Mouse (Mus musculus) urinary bladder, postnatal 14 days (tissue): Measurements from ENCODE around the gene Ppm1a.

ENCODE experiments used
- DNase-seq: peaks from one replicate; pipeline ENCODE4 v3.0.0; 2021; ENCODE audit warnings: low spot score

Gene Ppm1a

DNA sequence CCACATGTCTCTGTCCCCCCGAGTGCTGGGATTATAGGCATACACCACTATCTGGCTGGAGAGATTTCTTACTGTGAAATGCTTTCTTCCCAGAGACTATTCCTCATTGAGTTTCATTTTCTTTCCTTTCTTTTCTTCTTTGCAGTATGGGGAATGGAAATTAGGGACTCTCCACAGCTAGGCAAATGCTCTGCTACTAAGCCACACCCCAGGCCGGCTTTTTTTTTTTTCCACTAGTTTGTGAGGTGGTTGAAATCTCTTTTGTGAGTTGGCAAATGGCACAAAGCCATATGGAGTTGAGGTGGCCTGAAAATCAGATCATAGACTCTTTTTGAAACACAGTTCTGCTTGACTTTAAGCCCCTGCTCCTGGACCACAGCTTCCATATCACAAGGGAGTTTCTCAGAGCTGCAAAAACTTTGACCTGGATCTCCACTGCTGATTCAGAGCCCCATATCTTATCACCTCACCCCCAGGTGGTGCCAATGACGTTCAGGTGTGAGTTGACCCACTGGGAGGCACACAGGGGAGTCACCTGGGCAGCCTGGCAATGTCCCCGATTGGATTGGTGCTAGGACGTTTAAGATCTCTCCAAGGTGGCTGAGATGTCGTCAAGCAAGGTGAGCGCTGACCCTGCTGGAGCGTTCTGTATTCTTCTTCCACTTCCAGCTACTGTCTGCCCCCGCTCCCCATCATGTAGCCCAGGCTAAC is 71.7 kb downstream of the Ppm1a start:
- DNase-seq, result no peak

DNA sequence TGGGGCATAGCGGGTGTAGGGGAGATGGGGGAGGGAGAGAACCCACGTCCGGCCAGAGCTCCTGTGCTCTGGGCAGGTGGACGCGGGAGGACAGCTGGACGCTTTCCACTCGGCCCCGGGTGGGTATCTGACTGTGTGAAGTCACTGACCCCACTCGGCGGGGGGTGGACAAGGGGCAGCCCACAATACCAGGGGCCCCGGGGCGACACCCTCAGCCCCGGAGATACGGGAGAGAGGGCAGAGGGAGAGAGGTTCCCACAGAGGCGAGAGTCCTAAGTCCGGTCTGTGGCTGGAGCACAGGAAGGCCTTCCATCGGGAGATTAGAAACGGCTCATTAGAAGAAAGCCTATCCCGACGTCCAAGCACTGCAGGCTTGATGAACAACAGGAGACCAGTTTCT is 72.5 kb downstream of the Ppm1a start:
- no peak for DNase-seq

- no peak for DNase-seq
These were observed 73.1 kb downstream of the Ppm1a start for GRCm38 (mm10) chr12:72830317-72830716.

DNA sequence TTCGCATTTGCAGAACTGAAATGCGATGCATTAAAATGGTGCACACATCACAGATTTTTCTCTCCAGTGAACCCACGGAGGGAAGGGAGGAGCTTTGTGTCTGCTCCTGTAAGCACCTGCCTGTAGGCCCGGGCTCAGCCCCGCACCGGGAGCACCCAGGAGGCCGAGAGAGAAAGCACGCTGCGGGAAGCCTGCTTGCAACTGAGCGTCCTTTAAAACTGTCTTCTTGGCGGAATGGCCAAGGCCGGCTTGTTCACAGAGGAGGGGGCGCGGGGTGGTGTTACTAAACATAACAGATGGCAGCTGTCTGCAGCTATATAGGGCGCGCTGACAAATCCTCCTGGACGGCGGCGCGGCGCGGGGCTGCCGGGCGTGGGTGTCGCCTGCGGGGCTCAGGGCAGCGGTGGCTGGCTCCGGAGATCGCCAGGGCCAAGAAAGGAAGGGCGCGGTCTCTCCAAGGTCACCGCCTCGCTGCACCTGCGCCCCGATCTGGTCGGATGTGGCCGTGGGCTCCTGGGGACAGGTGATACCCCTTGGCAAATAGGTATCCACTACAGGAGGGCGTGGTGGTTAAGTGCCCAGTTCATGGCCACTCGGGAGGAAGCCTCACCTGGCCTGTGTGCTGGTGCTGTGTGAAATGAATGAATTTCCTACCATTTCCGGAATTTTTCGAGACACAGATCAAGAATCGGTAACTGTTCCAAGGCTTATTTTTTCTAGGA is 74.6 kb downstream of the Ppm1a start:
- no peak for DNase-seq

DNA sequence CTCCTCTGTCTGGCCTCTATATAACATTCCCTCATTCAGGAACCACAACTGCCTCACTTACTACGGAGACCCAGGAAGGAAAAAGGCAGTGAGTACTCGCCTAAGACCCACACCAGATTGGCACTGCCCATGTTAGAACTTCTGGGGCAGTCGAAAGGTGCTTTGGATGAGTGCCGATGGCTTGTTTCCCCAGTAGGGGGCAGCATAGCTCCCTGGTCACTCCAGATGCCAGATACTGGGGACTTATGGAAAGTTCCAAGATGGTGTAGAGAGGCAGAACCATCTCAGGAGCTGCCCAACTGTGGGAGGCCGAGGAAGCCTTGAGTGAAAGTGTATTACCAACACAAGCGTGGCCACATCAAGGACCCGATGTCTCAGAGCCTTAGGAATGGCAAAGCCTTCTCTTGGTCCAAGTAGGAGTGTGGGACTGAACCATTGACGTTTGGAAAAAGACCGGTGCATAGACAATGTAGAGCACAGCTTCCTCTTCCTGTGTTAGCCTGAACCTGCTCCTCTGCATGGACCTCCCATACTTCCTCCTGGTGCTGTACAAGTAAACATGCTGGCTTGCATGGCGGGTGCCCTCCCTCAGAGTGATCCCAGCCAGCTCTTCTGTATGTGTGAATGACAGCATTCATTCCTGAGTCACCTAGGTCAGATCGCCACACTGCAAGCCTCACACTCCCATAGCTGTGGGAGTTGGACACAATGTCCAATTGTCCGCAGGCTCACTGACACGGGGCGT is 77.7 kb downstream of the Ppm1a start:
- no peak for DNase-seq

DNA sequence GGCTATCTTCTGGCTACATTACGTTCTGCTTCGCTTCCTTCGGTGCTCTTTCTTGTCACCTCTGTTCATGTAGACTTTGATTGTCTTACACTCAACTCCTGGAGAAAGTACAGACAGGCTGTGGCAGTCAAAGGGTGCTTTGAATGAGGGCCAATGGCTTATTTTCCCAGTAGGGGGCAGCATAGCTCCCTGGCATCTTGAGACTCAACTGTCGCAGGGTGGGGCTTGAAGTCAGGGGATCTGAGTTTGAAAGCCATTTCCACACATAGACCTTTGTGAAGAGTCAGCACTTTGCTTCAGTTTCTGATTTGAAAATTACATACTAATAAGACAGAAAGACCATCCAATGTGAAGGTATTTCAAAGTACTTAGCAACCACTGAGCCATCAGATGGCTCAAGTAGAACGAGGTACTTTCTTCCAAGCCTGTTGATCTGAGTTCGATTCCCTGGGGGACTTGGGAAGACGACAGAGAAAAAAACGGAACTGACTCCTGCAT is 78.3 kb downstream of the Ppm1a start:
- DNase-seq, result no peak

DNA sequence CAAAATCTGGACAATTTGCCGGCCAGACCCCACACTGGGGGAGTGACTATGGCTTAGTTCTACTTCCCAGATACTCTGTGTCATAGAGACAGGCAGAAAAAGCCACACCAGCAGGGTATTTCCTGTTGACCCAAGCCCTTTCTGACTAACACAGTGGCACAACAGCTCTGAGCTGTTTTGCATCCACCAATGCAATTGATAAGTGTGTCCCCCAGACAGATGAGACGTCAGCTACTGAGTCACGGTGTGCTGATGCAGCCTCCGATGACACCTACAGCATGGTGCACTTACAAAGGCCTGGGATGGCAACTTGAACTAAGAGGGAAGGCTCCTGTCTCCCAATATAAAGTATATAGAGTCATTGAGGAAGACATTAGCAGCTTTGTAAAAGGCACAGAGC is 80.0 kb downstream of the Ppm1a start:
- no peak for DNase-seq

DNA sequence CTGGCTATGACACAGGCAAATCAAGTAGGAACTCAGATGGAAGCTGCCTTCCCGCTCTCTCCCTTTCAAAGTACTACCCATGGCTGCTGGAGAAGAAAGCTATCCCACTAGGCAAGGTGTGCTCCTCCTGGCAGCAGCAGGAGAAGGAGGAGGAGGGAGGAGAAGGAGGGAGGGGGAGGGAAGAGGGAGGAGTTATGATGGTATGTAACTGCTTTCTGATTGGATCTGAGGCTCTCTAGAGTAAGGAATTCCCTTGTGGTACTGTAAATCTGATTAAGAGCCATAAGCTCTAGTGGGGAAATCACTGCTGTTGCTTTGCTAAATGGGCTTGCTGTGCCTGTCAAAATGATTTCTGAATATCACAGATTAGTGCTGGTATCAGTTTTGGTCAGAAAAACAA is 84.2 kb downstream of the Ppm1a start:
- no peak for DNase-seq

DNA sequence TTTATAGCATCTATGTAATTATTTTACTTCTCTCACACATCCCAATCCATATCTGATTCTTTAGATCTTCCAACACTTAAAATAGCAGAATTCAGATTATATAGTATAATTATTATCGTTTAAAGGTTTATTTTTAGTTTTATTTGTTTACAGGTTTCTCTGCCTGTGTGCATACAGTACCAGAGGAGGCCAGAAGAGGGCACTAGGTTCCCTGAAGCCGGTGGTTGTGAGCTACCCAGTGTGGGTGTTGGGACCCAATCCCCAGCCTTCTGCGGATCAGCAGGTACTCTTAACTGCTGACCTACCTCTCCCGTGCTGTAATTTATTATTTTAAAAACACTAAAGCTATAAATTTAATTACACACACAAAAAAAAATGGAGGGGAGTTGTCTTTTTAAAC is 85.9 kb downstream of the Ppm1a start:
- DNase-seq, result no peak

DNA sequence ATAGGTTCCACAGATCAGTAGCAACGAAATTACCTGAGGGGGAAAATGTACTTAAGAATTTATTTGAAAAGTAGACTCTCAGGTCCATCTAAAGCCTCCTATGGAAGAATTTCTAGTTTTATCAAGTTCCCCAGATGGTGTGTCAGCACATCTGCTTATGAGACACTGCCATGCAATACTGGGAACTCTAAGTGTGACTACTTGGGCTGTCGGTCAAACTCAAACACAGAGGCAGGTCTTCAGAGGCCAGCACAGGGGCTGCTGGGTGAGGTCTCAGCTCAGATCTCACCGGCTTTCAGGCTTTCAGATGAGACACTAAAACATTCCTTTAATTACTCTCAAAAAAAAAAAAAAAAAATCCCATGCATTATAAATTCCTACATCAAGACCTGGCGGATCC is 86.3 kb downstream of the Ppm1a start:
- no peak for DNase-seq

DNA sequence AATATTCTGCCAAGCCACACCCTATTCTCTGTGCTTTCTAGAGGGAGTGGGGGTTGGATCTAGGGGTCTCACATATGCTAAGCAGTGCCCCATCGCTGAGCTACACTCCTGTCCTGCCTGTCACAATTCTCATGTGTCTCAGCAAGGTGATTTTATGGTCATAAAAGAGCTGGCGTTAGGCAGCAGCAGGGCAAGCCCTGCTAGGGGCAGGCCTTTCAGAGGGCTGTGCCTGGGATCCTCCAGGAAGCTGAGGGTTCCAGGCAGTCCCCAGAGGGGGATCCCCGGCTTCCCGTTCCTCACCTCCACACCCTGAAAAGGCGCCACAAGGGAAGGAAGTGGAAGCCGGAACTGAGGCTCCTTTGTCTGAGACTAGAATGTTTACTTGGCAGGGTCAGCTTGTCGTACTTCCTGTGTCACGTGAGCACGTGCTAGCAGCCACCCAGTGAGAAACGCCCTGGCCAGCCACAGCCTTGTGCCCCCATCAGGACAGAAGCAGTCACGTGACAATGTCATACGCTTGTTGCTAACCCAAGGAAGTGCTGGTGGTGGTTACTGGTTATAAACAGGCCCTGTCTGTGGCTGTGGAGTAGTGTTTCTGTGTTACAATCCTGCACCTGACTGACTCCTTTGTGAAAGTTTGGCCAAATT is 86.8 kb downstream of the Ppm1a start:
- DNase-seq, result peak; percentile 20

DNA sequence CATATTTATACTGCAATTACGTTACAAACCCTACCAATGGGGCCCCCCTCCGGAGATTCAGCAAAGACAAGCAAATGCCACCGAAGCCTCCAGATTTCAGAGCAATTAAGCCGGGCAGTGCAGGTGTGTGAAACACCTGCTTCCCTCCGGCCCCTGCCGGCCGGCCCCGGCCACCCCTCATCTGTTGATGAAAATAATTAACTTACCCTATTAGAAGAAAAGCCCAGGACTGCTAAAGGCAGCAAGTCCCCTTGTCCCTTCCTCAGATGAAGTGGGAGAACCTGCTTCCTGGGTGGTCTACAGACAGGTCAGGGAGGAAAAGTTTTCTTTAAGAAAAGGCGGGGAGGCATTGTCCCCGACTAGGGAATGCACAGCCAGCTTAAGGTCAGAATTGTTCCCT is 88.7 kb downstream of the Ppm1a start:
- no peak for DNase-seq

DNA sequence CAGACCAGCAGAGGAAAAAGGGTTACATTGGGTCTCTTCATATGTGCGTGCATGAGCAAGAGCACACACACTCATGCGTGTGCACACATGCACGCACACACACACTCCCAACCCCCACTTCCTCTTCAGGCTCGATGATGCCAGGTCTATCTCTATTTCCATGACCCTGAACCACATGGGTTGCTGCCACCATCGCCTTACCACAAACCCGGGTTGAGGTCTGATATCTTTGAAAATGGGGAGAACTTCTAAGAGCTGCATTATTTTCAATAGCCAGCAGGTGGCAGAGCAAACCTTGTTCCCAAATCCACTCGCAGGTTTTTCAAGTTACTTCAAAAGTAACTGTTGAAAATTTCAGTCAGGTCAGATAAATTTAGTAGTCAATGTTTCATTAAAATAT is 90.5 kb downstream of the Ppm1a start:
- peak; percentile 34 for DNase-seq
